Mouse (Mus musculus): ENCODE measurements around the gene Myof. TPM values are rescaled to one million over a fixed set of nuclear protein-coding genes. Genes with fewer than 3 reads are reported as not detected.
A peak's percentile ranks its signal among the peaks of the same experiment; 100 is the strongest.

The Myof gene
- 2.0 and 3.6 TPM in 2 replicates for polyA plus RNA-seq (2015; fragmentation: Nextera tagmentation; extraction: Ambion mirVana)

DNA sequence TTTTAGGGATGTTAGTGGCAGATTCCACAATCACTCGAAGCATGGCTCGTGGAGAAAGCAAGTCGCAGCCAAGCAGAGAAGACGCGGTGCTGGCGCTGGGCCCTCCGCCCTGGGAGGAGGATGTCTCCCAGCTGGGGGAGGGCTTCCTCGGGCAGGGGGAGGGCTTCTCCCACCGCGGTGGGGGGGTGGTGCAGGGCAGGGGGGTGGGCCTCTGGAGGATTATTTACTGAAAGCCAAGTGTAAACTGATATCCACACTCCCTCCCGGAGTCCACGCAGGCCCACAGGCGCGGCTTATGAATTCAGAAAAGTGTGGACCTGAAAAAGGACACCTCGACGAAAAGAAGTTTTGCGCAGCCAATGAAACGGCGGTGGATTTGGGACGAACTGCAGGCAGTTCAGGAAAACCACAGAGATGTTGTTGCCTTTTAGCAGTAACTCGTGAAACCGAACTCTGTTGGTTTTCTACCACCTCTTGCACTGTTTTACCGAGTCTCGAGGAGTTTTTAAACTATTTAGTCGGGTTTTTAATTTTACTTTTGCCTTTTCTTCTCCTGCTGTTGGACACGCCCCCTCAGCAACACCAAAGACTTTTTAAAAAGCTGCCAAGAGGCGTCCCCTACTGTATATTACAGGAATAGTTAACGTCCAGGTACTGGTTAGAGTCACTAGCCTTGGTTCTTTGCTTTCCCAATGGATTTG, at the start of gene Myof:
TSS of gene Myof (minus strand) at position 297 of the 701 bp plus-strand sequence.
- no peaks in the 10 kb centered on the region for H3K9me3 ChIP-seq (replicated peaks)
- peaks cover 8% of the 10 kb centered on the region for H3K4me1 ChIP-seq
- 0 out of 2 replicates have a peak, but pooled peaks have one; percentile 21 for ATAC-seq (ENCODE audit: low FRiP score)
- H3K9ac ChIP-seq (replicated peaks) = peak within 1 kb of the TSS; percentile 41
- 1% methylated on average over 28 of the region's 28 CpGs for WGBS
- H3K27me3 ChIP-seq (replicated peaks) = peaks cover 32% of the 10 kb centered on the region
- H3K4me2 ChIP-seq = peak within 1 kb of the TSS; percentile 64
- peak within 1 kb of the TSS; percentile 39 for H3K4me3 ChIP-seq (replicated peaks)
- H3K36me3 ChIP-seq = no peaks in the 10 kb centered on the region
- H3K27ac ChIP-seq (replicated peaks) = no peak within 1 kb of the TSS

DNA sequence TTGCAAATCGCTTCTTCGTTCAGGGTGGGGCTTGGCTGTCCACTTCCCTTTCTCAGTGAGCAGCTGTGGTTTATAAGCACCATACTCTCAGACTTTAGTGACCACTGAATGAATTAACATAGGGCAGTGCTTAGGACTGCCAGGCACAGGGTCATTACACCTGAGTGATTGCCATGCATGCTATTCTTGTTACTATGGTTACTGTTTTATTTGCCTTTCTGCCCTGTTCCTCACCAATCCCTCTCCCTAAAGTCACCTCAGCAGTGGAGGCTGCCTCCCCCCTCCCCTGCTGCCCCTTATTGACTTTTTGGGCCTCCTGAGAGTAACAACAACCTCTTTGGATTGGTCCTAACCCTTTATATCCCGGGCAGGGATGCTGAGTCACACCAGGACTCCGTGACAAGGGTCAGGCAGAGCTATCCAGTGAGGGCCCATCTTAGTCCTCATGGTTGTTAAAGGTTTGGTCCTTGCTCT, 48.2 kb upstream of the Myof start:
- Histone ChIP-seq H3K4me2 (no peak overlapping the region), H3K4me3 (replicated peaks) (no peak overlapping the region), H3K4me1 (peaks cover 9% of the 10 kb centered on the region), H3K9ac (replicated peaks) (no peak overlapping the region), H3K27me3 (replicated peaks) (peaks cover 12% of the 10 kb centered on the region), H3K36me3 (no peaks in the 10 kb centered on the region), H3K9me3 (replicated peaks) (no peaks in the 10 kb centered on the region), H3K27ac (replicated peaks) (no peak overlapping the region)
- WGBS = 15% methylated on average over 4 of the region's 4 CpGs
- no peak for ATAC-seq (ENCODE audit: low FRiP score)

DNA sequence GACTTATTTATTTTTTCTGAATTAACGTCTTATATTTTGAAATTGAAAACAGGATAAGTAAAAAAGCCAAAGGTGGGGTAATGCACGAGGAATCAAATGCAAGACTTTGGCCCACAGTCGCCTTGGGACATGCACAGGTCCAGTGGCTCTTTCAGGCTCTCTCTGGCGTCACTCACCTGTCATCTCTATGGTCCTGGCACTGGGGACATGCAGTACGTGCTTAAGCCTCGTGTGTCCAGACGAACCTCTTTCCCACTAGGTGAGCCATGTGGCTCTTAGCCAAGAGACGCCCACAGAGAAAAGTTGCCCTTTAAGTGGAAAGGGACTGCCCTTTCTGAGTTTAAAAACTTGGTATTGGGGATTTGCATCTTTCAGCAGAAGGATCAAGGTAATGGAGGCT, 46.0 kb upstream of the Myof start:
- Histone ChIP-seq H3K27ac (replicated peaks) (no peak overlapping the region), H3K4me1 (peaks cover 9% of the 10 kb centered on the region), H3K27me3 (replicated peaks) (no peaks in the 10 kb centered on the region), H3K9me3 (replicated peaks) (no peaks in the 10 kb centered on the region), H3K9ac (replicated peaks) (no peak overlapping the region), H3K4me2 (no peak overlapping the region), H3K4me3 (replicated peaks) (no peak overlapping the region), H3K36me3 (no peaks in the 10 kb centered on the region)
- no peak for ATAC-seq (ENCODE audit: low FRiP score)
- WGBS = 88% methylated on average over 8 of the region's 8 CpGs

DNA sequence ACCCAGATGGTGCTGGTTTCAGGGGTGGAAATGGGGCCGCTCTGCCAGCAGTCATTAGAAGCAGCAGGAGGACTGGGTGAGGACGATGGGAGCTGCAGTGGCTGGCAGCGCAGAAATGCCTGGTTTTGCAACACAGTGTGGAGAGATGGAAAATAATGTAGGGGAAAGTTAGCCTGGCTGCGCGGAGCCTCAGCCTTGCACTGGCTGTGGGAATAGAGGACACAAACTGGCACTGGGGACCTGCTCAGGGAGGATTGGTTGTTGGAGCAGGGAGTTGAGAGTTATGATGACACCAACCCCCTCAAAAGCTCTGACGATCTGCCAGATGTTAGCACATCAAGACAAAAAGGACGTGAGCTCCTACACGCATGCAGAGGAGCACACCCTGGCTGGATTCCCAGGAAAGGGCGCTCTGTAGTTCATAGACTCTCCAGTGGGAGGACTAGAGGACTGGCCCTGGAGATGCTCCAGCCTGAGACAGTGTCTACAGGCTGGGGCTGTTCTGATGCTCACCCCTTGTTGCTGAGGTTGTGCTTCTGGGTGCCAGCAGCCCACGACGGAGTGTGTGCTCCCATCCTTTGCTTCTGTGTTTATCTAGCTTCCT, 43.7 kb upstream of the Myof start:
- ATAC-seq (ENCODE audit: low FRiP score) = peak; percentile 89
- 53% methylated on average over 11 of the region's 11 CpGs for WGBS

DNA sequence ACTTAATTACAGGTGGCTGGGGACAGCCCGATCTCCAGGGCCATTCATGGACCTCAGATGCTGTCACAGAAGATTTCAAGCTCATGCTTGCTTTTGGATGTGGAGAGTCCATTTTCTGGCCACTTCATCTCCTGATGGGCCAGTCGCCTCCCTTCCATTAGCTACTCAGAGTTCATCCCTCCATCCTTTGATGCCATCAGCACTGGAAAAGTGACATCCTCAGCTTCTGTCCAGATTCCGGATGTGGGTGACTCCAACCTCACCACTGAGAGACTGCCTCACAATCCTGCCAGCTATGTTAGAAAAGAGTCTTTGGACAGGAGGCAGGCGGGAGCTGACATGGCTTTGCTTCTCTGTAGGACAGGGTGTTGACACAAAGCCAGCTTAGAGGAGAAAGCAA, 42.5 kb upstream of the Myof start:
- ATAC-seq (ENCODE audit: low FRiP score) = no peak
- Histone ChIP-seq H3K9ac (replicated peaks) (no peak overlapping the region), H3K4me3 (replicated peaks) (no peak overlapping the region), H3K27ac (replicated peaks) (no peak overlapping the region), H3K27me3 (replicated peaks) (no peaks in the 10 kb centered on the region), H3K4me2 (no peak overlapping the region), H3K9me3 (replicated peaks) (no peaks in the 10 kb centered on the region), H3K4me1 (peaks cover 9% of the 10 kb centered on the region), H3K36me3 (no peaks in the 10 kb centered on the region)
- 94% methylated on average over 4 of the region's 4 CpGs for WGBS

More for the DNA sequence above, 43.7 kb upstream of the Myof start:
- Histone ChIP-seq H3K4me1 (peaks cover 9% of the 10 kb centered on the region), H3K9me3 (replicated peaks) (no peaks in the 10 kb centered on the region), H3K9ac (replicated peaks) (no peak overlapping the region), H3K4me2 (peak overlapping the region; percentile 25), H3K36me3 (no peaks in the 10 kb centered on the region), H3K27me3 (replicated peaks) (no peaks in the 10 kb centered on the region), H3K27ac (replicated peaks) (no peak overlapping the region), H3K4me3 (replicated peaks) (no peak overlapping the region)

DNA sequence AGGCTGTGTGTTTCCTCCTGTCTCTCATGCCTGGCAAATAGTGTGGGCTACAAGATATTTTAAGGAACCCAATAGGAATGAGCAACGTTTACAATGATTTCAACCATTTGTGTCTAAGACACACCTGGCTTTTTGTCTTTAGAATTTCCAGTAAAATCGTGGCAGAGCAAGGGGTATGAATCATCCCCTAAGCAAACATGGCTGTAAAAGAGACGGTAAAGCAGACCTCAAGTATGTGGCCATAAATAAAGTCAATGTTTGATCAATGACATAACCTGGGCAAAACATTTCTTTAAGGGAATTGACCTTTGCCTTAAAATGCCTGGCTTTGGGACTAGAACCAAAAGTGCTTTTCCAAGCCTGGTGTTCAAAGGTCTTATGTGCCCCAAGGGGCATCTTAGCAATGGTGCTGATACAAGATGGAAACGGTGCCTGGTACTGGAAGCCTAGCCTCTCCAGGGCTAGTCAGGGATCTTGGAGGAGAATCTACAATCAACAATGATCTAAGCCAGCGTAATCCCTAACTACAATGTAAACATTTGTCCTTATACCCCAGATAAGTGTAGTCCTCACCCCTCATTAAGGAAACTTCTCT, 39.7 kb upstream of the Myof start:
- no peaks in the 10 kb centered on the region for H3K27me3 ChIP-seq (replicated peaks)
- no peaks in the 10 kb centered on the region for H3K36me3 ChIP-seq
- no peaks in the 10 kb centered on the region for H3K9me3 ChIP-seq (replicated peaks)
- H3K9ac ChIP-seq (replicated peaks) = no peak overlapping the region
- no peak for ATAC-seq (ENCODE audit: low FRiP score)
- no peak overlapping the region for H3K4me3 ChIP-seq (replicated peaks)
- 67% methylated on average over 5 of the region's 5 CpGs for WGBS
- H3K4me2 ChIP-seq = no peak overlapping the region
- H3K4me1 ChIP-seq = peaks cover 9% of the 10 kb centered on the region
- no peak overlapping the region for H3K27ac ChIP-seq (replicated peaks)

DNA sequence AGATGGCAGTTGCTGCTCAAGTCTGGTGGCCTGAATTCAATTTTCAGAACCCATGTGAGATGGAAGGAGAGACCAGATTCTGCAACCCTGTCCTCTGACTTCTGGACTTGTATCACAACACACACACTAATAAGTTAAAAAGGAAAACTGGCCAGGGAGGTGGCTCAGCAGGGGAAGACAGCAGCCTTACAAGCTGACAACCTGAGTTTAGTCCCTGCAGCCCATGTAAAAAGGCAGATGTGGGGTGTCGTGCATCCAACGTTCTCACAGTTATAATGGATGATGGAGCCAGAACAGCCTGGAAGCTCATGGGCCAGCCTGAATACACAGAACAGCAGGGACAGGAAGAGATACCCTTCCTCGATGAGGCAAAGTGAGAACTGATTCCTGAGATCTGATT, 38.0 kb upstream of the Myof start:
- ATAC-seq (ENCODE audit: low FRiP score) = no peak
- H3K27ac ChIP-seq (replicated peaks) = no peak overlapping the region
- WGBS = 67% methylated on average over 3 of the region's 3 CpGs

DNA sequence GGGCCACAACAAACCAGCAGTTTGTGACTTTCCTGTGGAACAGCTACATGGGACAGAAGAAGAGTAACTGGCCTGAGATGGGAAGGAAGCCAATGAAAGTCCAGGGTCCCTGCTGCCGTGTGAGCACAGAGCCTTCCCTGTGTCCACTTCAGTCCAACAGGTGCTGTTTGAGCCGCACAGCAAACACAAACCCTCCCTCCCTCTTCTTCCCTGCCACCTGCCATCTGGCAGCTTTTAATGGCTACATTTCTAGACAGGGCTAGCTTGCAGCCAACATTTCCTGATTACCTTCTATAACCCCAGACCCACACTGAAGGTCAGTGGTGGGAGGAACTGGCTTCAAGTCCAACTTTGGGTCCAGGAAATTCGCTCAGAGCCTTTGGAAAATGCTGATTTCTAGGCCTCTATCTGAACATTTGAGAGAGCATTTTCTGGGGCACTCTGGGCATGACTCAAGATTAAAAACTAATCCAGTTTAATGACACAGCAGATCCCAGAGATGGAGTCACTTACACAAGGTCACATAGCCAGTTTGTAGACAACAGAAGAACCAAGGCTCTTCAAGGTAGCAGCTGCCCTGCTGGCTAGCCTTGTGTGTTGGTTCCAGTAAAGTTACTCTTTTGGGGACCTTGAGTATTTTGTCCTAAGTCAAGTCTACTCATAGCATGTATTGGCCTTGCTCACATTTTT, 34.6 kb upstream of the Myof start:
- Histone ChIP-seq H3K36me3 (no peaks in the 10 kb centered on the region), H3K9ac (replicated peaks) (no peak overlapping the region), H3K27me3 (replicated peaks) (no peaks in the 10 kb centered on the region), H3K4me3 (replicated peaks) (no peak overlapping the region), H3K9me3 (replicated peaks) (no peaks in the 10 kb centered on the region), H3K27ac (replicated peaks) (no peak overlapping the region), H3K4me1 (no peaks in the 10 kb centered on the region), H3K4me2 (no peak overlapping the region)
- WGBS = 77% methylated on average over 3 of the region's 3 CpGs
- ATAC-seq (ENCODE audit: low FRiP score) = no peak

More for the DNA sequence above, 38.0 kb upstream of the Myof start:
- no peaks in the 10 kb centered on the region for H3K4me1 ChIP-seq
- H3K36me3 ChIP-seq = no peaks in the 10 kb centered on the region
- H3K27me3 ChIP-seq (replicated peaks) = no peaks in the 10 kb centered on the region
- no peak overlapping the region for H3K9ac ChIP-seq (replicated peaks)
- H3K9me3 ChIP-seq (replicated peaks) = no peaks in the 10 kb centered on the region
- H3K4me3 ChIP-seq (replicated peaks) = no peak overlapping the region
- H3K4me2 ChIP-seq = no peak overlapping the region

DNA sequence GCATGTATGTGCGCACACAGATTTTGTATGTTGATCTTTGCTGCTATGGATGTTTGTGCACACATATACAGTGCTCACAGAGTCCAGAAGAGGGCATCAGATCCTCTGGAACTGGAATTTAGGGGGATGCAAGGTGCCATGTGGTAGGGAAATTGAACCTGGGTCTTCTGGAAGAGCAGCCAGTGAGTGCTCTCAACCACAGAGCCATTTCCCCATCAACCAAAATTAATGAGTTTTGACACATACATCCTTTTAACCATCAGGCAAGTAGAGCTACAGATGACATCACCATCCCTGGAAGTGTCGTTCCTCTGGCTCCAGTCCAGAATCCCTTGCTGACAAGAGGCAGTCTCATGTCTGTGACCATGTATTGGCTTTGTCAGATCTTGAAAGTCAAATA, 32.9 kb upstream of the Myof start:
- H3K36me3 ChIP-seq = 0 out of 2 replicates have a peak, but pooled peaks cover 5% of the 10 kb centered on the region
- H3K27ac ChIP-seq (replicated peaks) = no peak overlapping the region
- no peaks in the 10 kb centered on the region for H3K27me3 ChIP-seq (replicated peaks)
- H3K4me2 ChIP-seq = no peak overlapping the region
- H3K4me1 ChIP-seq = no peaks in the 10 kb centered on the region
- WGBS = 76% methylated on average over 2 of the region's 2 CpGs
- H3K9me3 ChIP-seq (replicated peaks) = no peaks in the 10 kb centered on the region
- H3K4me3 ChIP-seq (replicated peaks) = no peak overlapping the region
- H3K9ac ChIP-seq (replicated peaks) = no peak overlapping the region
- ATAC-seq (ENCODE audit: low FRiP score) = 0 out of 2 replicates have a peak, but pooled peaks have one; percentile 47

DNA sequence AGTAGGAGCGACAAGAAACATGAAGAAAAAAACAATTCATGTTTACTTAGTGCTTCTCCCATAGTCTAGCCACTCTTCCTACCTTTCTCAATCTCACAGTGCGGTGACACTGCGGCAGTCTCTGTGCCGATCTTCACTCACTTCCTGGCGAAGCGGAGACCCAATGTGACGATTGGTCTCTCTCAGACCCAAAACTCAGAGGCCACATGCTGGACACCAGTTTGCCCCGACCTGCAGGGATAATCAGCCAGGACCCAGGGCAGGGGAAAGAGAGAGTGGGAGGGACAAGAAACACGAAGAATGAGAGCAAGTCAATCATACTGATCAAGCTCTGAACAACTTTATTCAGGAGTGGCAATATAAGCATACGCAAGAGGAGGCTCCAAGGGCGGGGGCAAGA, 31.7 kb upstream of the Myof start:
- 84% methylated on average over 11 of the region's 11 CpGs for WGBS
- H3K27ac ChIP-seq (replicated peaks) = no peak overlapping the region

DNA sequence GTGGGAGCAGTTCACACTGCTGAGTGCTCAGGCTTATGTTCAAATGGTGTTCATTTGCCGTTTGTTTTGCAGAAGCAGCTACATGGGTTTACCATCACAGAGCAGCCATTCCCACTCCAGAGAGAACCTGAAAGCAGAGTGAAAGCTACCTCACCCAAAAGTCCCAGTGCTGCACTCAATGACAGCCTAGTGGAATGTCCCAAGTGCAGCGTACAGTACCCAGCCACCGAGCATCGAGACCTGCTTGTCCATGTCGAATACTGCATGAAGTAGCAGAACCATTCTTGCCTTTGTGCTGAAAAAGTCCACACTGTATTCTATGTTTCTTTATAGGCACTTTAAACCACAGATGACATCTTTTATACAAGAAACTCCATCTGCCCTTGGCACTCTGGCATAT, 29.8 kb upstream of the Myof start:
- Histone ChIP-seq H3K36me3 (0 out of 2 replicates have a peak, but pooled peaks cover 5% of the 10 kb centered on the region), H3K4me1 (no peaks in the 10 kb centered on the region), H3K4me3 (replicated peaks) (no peak overlapping the region), H3K27me3 (replicated peaks) (no peaks in the 10 kb centered on the region), H3K27ac (replicated peaks) (no peak overlapping the region), H3K9ac (replicated peaks) (no peak overlapping the region), H3K4me2 (no peak overlapping the region), H3K9me3 (replicated peaks) (no peaks in the 10 kb centered on the region)
- ATAC-seq (ENCODE audit: low FRiP score) = no peak
- WGBS = 97% methylated on average over 5 of the region's 5 CpGs

More for the DNA sequence above, 31.7 kb upstream of the Myof start:
- Histone ChIP-seq H3K4me1 (no peaks in the 10 kb centered on the region), H3K36me3 (0 out of 2 replicates have a peak, but pooled peaks cover 5% of the 10 kb centered on the region), H3K4me3 (replicated peaks) (no peak overlapping the region), H3K9ac (replicated peaks) (no peak overlapping the region), H3K4me2 (no peak overlapping the region), H3K27me3 (replicated peaks) (no peaks in the 10 kb centered on the region), H3K9me3 (replicated peaks) (no peaks in the 10 kb centered on the region)
- no peak for ATAC-seq (ENCODE audit: low FRiP score)
